Mouse (Mus musculus) B cell, adult 62 days (primary cell): ENCODE results near the gene Ino80b. TPM values are rescaled to one million over a fixed set of nuclear protein-coding genes. Genes with fewer than 3 reads are reported as not detected.

Experiments
- total RNA-seq: library from RNA; stranded (reverse); gene quantifications from 4 replicates; pipeline ENCODE4 v1.2.4, GENCODE M21; 2023

Gene Ino80b
- 28.0 to 34.1 TPM (median 31.1 TPM) in 4 replicates for total RNA-seq

GRCm38 (mm10) chr6:83125331-83125730, at the start of gene Ino80b:
TSS of gene Ino80b (minus strand) at chr6:83125431.

DNA sequence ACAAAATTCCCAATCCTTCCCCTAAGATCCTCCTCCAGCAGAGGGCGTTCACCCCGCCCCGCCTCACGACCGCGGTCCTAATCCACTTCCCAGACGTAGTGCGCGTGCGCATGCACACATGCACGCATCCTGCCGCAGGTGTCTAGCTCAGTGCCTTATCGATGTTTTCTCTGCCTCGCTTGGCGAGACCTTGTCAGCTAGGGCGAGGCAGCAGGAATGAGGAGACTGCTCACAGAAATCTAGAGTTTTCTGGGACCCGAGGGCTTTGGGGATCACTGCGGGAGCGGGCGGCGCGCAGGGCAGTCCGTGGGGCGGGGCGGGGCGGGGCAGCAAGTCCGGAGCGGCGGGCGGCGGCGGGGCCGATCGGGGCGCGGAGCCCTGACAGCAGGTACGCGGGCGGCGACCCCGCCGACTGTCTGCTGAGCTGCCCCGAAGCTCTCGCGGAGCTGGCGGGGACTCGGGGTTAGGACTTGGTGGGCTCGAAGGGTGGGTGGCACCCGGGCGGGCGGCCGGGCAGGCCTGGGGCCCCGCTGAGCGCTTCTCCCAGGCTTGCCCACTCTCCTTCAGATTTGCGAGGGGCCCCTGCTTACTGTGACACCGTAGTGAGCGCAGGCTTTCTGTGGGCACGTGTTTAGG, 40.5 kb upstream of the Ino80b start, which contains the start of gene Dctn1:
Gene Dctn1 (plus strand): TSS at position 314 of the 636 bp plus-strand sequence.

DNA sequence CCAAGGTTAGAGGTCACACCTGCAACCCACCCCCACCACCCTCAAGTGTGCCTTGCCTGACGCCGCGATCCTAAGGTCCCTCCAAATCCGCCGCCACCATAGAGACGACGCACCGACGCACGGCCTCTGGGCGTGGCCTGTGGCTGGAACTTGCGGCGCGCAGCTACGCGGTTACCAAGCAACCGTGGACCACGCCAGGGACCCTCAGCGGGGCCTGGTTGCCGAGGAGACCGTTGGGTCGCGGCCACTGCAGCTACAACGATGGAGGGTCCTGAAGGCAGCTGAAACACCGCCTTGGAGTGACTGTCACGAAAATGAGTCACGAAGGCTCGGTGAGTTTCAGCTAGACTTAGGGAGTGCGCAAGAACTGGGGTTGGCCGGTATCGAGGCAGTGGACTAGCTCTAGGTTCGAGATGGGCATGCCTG, 31.0 kb upstream of the Ino80b start, which contains the start of the genes Wdr54 and 1700003E16Rik:
Gene Wdr54 (minus strand): TSS at position 139 of the 426 bp plus-strand sequence.
Gene 1700003E16Rik (plus strand): TSS at position 146 of the 426 bp plus-strand sequence.

DNA sequence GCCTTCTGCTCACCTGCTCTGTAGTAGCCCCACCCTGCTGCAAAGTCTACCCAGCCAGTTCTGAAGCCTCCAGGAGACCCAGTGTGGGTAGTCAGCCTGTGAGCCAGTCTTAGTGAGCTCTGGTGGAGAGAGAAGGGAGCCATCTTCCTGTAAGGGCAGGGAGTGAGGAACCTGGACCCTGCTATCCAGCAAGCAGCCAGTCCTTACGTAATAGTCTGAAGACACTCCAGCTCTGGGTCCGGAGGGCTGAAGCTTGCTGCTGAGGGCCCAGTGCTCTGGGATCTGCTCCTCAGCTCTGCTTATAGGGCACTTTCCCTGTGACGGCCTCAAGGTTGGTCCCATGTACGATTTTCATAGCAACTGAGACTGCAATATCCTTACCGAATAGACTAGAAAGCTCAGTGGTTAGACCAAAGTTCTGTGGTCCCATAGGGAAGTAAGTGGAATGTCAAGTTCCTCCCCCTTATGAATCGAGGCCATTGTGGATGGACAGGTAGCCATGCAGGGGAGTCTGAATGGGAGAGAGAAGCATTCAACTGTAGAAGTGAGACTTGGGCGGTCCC, 9.8 kb upstream of the Ino80b start, which contains the start of gene Rtkn:
Gene Rtkn (plus strand): TSS at position 513 of the 563 bp plus-strand sequence.

DNA sequence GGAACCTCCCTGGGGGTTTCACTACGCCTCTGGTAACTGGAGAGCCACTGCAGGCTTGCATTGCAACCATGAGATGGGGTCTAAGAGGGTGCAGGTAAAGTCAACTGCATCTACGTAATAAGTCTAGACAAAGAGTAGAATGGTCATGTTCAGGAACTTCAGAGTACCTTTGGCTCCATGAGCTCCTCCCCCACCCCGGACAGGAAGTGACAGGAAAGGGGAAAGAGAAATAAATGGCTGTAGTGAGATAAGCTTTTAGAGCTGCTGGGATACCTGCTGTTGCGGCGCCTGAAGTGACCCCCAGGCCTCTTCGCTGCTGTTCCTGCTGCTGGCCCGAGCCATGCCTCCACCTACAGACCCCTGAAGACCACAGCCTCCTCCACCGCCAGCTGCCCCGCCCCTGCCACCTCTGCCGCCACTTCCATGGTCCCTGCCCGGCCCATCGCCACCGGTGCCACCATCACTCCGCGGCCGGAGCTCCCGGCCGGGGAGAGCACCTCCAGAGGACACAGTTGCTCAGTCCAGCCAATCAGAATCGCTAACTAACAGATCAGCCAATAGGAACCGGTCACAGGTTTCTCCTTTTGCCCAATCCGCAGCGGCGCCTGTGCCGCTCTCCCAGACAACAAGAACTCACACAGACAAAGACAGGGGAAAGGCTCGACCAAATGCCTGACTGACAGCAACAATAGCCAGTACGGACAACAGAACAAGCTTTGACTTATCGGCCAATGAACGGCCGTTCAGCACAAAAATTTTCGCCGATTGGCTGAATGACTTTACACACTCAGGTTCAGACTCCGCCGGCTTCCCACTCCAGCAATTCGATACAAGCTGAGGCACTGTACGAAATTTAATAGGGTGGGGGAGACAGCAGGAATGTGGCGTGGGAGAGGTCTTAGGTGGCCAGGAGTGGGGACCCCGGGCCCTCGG, 4.0 kb downstream of the Ino80b start, which contains the start of gene Wbp1:
Gene Wbp1 (minus strand): TSS at position 630 of the 933 bp plus-strand sequence.

DNA sequence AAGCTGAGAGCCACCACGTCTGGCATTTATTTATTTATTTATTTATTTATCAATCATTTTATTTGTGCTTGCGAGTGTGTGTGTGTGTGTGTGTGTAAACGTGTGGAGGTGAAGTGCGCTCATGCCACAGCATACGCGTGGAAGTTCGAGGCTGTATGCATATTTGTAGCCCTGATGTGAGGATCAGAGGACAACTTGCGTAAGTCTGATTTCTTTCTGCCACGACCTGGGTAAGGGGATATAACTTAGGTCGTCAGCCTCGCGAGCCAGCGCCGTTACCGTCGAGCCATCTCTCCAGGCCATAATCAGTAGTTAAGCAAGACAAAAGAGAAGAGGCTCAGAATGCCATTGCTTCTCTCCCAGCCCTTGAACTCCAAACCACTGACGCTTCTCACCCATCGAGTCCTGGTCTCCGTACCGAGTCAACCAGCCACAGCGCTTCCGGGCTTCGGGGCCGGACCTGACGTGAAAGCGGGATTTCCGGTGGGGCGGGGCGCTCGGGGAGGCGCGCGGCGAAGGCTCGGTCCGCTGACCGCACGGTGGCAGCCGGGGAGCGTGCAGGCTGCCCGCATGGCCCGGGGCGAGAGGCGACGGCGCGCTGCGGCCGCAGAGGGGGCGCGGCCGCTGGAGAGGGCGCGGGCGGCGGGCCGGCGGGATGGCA, 10.1 kb downstream of the Ino80b start, which contains the start of gene Mogs:
Gene Mogs (plus strand): TSS at position 486 of the 661 bp plus-strand sequence.

DNA sequence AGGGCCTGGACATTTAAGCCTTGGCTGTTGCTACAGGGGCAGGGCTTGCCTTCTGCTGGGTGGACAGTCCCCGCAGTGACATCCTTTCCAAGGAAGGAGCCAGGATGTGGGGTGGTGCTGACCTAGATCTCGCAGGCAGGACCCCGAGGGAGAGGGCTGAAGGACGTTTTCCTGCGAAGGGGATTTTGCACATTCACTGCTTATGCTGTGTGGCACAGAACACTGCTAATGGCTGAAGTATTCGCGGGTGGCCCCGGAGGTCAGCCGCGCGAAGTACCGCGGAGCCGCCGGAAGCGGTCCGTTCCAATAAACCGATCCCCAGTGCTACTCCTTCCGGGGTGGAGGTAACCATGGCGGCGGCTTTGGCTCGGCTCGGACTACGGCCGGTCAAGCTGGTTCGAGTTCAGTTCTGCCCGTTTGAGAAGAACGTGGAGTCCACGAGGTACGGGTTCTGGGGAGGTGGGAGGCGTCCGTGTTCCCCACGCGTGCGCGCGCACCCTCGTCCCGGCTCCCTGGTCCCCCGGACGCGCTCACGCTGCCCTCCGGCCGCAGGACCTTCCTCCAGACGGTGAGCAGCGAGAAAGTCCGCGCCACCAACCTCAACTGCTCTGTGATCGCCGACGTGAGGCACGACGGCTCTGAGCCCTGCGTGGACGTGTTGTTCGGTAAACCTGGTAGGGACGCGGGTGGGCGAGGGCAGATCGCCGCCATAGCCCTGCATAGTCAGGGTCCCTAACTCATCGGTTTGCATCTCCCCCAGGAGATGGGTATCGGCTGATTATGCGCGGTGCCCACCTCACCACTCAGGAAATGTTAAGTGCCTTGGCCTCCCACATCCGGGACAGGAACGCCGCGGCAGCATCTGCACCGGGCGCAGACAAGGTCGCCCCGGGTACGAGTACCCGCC, 16.2 kb downstream of the Ino80b start, which contains the start of gene Mrpl53:
Gene Mrpl53 (plus strand): TSS at position 279 of the 907 bp plus-strand sequence.

DNA sequence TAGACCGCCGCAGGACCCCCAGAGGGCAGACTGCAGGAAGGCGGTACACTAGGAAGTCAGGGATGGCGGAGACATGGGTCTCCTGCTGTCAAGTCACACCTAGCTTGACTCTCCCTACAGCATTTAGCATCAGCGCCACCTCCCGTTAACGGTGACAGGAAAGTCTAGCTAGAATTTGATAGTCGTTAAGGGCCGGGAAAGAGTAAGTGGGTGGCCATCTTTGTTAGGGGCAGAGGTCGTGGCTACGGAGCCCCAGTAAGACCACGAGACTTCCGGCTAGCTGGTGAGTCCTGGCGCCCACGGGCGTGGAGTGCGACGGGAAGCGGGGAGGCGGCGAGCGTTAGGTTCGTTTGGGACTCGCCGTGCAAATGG, 23.9 kb downstream of the Ino80b start, which contains the start of the genes Ccdc142 and Gm42688:
Gene Ccdc142 (plus strand): TSS at position 286 of the 372 bp plus-strand sequence.
Gene Gm42688 (plus strand): TSS at position 302 of the 372 bp plus-strand sequence.

DNA sequence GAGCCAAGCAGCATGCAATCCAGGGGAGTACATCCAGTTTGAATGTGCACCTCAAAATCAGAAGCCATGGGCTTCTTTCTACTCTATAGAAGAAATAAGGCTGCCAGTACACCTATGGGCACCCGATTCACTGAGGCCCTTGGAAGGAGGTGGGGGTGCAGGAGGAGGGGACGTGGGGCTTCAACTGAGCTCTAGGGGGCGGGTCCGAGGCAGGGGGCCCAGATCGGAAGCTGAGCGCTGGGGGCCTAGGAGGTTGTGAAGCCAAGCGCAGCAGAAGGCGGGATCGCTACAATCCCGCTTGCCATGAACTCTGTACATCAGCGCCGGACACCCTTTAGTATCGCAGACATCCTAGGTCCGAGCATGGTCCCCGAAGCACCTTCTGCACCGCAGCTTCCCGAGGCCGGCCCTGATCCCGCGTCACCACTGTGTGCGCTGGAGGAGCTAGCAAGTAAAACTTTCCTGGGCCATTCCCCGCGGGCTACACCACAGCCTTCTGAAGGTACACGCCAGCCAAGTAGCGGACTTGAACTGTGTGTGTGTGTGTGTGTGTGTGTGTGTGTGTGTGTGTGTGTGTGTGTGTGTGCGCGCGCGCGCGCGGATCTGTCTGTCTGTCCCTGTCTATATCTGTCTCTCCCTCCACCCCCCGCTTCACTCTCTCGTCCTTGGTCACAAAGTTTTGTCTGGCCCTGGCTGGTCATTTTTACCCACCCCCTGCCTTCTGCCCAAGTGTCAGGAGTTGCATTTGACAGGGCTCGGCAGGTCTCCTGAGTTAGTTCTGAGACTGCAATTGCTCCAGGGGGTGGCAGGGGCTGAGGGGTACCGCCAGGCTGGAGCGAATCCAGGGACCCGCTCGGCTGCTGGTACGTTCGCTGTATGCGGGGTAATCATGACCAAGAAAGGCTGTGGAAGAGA, 38.9 kb downstream of the Ino80b start, which contains the start of gene Lbx2:
Gene Lbx2 (plus strand): TSS at position 247 of the 915 bp plus-strand sequence.

DNA sequence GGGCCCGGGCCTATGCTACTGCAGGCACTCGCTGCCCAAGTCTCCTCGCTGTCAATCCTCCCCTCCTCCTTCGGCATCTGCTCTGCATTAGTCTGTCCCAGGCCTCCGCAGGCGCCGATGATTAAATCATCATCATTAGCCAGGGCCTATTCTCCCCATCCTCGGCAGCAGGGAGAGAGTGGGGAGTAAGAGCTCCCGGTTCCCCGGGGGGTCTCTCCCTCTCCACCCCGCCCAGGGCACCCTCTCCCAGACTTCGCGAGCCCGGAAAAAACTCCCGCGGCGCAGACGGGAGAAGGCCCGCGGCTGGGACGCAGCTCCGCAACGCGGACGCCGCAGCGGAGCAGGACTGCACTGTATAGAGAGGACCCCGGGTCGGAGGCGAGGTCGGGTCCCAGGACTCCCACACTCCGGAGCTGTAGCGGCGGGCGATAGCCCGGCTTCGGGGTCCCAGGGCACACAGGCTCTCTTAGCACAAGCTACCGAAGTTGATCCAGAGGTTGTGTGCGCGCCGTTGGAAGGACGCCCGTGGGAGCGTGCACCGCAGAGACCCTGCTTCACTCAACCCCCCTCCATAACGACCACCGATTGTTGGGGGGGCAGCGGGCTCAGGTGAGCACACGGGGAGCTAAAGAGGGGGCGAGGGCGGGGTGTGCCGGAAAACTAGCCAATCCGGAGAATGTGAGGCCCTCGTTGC, 47.5 kb downstream of the Ino80b start, which contains the start of gene Pcgf1:
Gene Pcgf1 (plus strand): TSS at position 240 of the 694 bp plus-strand sequence.

Other genes starting within 250 kb of the Ino80b start
- 0.28 to 1.8 TPM (median 0.59 TPM) in 4 replicates for gene Sema4f, start 185.7 kb downstream of the Ino80b start, total RNA-seq
- 2.1 to 4.3 TPM (median 3.0 TPM) in 4 replicates for gene M1ap, start 178.5 kb downstream of the Ino80b start, total RNA-seq
- 29.3 to 32.3 TPM (median 32.0 TPM) in 4 replicates for gene Dok1, start 92.0 kb downstream of the Ino80b start, total RNA-seq
- 0.25 to 0.46 TPM in 2 of 4 replicates, not detected in the others for gene Loxl3, start 91.3 kb downstream of the Ino80b start, total RNA-seq
- 381 to 401 TPM (median 385 TPM) in 4 replicates for gene Aup1, start 70.9 kb downstream of the Ino80b start, total RNA-seq
- gene Htra2, start 70.2 kb downstream of the Ino80b start, total RNA-seq = 48.8 to 53.5 TPM (median 51.5 TPM) in 4 replicates
- gene Dqx1, start 67.6 kb downstream of the Ino80b start, total RNA-seq = 8.9 to 9.6 TPM (median 9.2 TPM) in 4 replicates
- gene Tlx2, start 55.1 kb downstream of the Ino80b start, total RNA-seq = not detected in 4 replicates
- gene Pcgf1, start 47.6 kb downstream of the Ino80b start, total RNA-seq = 21.1 to 26.0 TPM (median 23.4 TPM) in 4 replicates
- not detected in 4 replicates for gene Lbx2, start 39.1 kb downstream of the Ino80b start, total RNA-seq
- gene Ccdc142, start 23.8 kb downstream of the Ino80b start, total RNA-seq = 10.4 to 18.5 TPM (median 13.5 TPM) in 4 replicates
- gene Gm42688, start 23.8 kb downstream of the Ino80b start, total RNA-seq = 11.7 to 14.2 TPM (median 12.4 TPM) in 4 replicates
- gene Mrpl53, start 16.4 kb downstream of the Ino80b start, total RNA-seq = 23.0 to 35.3 TPM (median 27.6 TPM) in 4 replicates
- gene Mogs, start 9.9 kb downstream of the Ino80b start, total RNA-seq = 27.6 to 34.5 TPM (median 31.8 TPM) in 4 replicates
- gene Wbp1, start 3.9 kb downstream of the Ino80b start, total RNA-seq = 35.5 to 52.3 TPM (median 39.5 TPM) in 4 replicates
- not detected in 4 replicates for gene Rtkn, start 10.0 kb upstream of the Ino80b start, total RNA-seq
- 0.56 to 0.60 TPM in 2 of 4 replicates, not detected in the others for gene Wdr54, start 31.0 kb upstream of the Ino80b start, total RNA-seq
- not detected in 4 replicates for gene 1700003E16Rik, start 31.0 kb upstream of the Ino80b start, total RNA-seq
- gene Dctn1, start 40.5 kb upstream of the Ino80b start, total RNA-seq = 97.0 to 118 TPM (median 106 TPM) in 4 replicates
- not detected in 4 replicates for gene Slc4a5, start 94.4 kb upstream of the Ino80b start, total RNA-seq
- gene Mthfd2, start 200.5 kb upstream of the Ino80b start, total RNA-seq = 10.0 to 15.5 TPM (median 13.0 TPM) in 4 replicates
- gene Mob1a, start 200.6 kb upstream of the Ino80b start, total RNA-seq = 139 to 147 TPM (median 140 TPM) in 4 replicates
- gene Bola3, start 223.7 kb upstream of the Ino80b start, total RNA-seq = 34.3 to 42.1 TPM (median 38.3 TPM) in 4 replicates